Mouse (Mus musculus): Measurements from ENCODE around the gene Cenpi.

Cenpi gene

DNA sequence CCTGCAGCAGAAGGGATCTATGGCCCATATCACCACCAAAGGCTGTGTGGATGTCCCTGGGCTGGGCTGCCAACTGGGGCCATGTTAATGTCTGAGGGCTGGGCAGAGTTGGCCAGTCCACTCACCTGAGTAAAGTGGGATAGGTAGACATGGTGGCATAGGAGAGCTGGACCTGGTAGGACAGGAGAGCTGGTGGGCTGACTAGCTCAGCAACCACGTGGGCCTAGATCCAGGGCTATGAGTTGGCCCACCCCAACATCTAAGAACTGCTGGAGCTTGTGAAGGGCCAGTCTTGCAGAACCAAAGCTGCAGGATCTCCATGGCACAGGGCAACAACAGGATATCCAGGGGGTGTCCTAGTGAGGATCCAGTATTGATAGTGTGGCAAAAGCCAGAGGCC, 57.5 kb downstream of the Cenpi start:
- DNase-seq = no peak

DNA sequence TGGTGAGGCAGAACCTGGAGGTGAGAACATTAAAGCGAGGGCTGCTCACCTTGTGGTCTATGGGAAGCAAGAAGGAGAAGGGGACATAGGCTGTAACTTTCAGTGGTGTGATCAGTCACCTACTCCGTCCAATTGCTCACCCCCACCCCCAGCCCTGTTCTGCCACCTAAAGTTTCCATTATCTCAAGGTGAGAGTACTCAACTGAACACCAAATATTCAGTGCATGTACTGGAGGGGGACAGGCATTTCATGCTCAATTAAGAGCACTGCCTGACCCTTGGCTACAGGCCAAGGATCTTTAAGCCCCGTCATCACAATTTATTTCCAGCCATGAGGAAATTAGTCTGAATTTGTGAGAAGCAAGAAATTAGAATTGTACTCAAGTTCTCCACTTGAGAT, 58.7 kb downstream of the Cenpi start:
- no peak for DNase-seq

DNA sequence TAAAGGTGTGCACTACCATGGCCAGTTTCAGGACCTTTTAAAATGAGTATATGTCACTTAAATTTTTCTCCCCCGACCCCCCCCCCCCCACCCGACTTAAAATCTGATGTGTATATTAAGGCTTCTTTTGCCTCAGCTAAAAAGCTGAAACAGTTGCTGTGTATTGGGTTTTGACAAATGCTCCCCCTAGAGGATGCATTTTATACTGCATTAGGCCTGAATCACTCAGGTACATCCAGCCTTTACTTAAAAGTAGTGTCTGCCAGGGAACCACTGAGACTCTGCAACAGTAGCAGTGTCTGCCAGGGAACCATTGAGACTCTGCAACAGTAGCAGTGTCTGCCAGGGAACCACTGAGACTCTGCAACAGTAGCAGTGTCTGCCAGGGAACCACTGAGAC, 63.4 kb downstream of the Cenpi start:
- no peak for DNase-seq

DNA sequence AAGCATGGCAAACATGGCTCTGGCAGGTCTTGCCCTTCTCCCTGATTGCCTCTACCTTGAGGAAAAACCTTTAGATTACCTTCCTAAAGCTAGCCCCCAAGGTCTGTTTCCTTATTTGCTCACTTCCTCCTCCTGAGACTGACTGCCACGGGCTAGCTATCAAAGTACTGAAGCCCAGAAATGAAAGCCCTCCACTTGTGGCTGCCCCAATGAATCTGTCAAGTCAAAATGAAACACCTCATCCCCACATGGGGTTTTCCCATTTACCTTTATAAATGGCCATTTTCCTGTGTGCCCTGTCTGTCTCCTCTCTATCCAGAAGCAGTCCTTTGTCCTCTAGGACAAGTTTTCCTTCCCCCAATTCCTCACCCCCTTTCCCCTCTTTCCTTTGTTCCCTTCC, 66.3 kb downstream of the Cenpi start:
- no peak for DNase-seq

DNA sequence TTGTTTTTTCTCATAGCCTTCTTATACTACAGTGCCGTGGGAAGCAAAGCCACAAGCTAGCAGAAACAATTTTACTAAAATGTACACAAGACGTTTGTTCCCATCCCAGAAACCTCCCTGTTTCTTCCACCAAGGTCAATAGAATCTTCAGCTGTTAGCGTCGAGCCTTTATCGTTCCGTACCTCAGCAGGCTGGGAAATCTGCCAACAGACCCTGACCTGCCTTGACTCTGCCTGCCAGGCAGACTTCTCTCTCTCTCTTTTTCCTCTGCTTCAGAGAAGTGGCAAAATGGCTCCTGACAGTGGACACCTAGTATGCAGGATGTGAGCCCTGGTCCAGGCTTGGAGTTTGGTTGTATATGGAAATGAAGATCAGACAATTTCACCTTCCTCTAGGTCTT, 77.0 kb downstream of the Cenpi start:
- DNase-seq = no peak

DNA sequence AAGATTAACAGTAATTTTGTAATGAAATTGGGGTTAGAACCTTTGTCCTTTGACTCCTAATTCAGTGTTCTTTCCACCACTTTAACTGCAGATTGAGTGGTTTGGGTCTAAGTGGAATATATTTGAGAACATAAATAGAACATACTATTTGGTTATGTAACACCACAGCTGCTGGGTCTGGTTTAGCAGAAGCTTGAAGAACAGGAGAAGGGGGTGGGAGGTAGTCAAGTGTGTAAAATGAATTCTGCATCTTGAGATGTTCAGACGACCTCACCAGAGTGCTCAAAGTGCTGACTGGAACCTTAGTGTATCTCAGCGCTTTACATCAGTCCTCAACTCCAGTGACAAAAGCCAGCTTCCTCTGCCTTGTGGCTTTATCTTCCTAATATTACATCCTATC, 91.1 kb downstream of the Cenpi start:
- DNase-seq = no peak

DNA sequence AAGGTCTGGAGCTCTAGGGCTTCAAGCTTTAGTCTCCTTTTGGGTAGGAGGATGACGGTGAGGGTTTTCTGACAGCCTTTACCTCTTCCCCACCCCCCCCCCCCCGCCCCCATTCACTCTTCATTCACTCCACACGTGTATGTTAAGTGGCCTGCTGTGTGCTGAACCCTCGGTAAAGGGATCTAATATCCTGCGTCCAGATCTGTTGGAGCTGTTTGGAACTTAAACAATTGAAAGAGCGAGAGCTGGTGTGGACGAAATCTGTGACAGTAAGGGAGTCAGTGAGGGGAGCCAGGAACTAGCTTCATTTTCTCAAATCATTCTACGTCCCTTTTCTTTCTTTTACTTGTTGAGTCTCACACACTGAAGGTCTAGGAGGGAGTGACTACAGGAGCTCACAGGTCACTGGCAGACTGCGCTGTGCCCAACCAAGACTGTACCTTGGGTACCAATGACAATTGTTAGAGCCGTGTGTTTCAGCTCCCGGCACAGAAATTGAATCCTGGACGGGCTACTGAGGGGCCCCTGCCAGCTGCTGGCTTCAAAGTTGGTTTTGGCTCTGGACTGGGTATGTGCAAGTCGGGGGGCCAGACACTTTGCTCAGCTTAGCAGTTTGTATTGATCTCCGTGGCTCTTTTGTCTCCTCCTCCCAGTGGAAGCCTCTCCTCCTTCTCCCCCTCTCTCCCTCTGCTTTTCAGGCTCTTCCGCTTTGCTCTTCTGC, 96.1 kb downstream of the Cenpi start, which contains the start of gene Drp2:
TSS of gene Drp2 (plus strand) at position 689 of the 721 bp plus-strand sequence.
- peak in 1 of 2 experiments; percentile 10 for DNase-seq

DNA sequence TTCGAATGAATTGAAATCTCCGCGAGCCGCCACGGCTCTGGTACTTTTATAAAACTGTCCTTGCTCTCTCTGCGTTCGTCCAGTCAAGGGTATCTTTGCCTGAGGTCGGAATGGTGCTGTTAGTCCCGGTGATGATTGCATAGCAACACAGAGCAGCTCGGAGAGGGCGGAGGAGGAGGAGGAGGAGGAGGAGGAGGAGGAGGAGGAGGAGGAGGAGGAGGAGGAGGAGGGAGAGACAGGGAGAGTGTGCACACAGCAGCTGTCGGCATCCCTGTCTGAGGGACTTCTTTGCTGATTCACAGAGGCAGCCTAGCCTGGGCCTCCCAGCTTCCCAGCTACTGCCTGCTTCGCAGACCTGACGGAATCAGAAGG, 96.7 kb downstream of the Cenpi start:
- DNase-seq = peak in 1 of 2 experiments; percentile 21

DNA sequence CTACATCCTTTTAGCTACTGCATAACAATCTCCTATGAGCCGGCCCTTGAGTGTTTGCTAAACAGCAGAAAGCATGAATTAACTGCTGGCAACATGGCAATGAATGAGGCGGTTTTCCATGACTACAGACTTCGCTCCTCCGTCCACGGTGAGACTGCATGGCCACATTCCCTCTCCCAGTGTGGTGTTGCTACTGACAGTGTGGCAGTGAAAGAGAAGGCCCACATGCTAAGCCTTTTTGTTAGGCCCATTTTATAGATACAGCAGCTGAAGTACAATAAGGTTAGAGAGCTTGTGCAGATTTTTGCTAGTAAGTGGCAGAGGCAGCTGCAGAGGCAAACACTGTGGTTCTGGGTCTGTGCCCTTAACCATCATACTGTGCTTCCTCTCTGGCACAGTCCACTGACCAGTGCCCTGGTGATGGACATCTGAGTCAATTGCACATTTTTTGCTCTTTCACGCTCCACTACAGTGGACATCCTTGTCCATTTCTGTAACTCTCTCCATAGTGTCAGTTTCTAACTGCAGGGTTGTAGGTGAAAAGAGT, 101.5 kb downstream of the Cenpi start:
- DNase-seq = peak in 1 of 2 experiments; percentile 21

DNA sequence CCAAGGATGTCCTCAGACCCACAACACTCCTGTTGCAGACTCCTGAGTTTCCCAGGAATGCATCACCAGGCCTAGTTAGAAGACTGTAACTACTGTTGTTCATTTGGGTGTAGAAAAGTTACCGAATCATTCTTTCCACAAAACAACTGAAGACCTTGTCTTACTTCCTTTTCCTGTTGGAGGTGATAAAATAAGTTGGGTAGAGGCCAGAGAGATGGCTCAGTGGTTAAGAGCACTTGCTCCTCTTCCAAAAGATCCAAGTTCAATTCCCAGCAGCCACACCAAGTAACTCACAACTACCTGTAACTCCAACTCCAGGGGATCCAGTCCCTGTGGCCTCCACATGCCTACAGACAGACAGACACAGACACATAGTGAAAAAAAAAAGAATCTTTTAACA, 104.2 kb downstream of the Cenpi start:
- DNase-seq = no peak

Measured in cerebellum, postnatal 14 days (tissue).